ENCODE assay signal across 10 mouse cellular contexts in the genomic region with DNA sequence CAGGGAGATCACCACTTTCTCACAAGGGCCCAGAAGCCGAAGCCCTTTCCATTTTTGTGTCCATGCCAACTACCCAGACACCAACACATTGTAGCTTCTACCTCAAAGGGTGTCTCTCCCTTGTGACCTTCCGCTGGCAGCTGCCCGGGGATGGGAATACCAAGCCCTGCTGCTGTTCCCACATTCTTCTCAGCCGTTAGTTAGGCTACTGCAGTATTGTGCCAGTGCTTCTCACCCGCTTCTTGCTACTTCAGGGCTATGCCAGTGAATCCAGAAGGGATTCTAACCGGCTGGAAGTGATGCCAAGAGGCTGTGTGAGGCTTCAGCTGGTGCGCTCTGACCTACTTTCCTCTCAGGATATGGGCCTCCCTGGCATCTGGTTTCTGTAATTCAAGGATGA.
DNase-seq lines count a peak whose midpoint lies in the region; ATAC-seq lines count a peak whose summit lies in the region.
"Had no signal": no experiment of that assay in that cellular context is flagged by ENCODE, and none has a peak within 500 bp of the region (broad histone marks: within the 10 kb centered on the region; RNA-seq: fewer than 3 reads in every experiment).

No protein-coding gene starts in this region.

- no peak overlapping the region for H3K4me2 ChIP-seq in kidney, embryonic 14.5 days (replicated peaks; ENCODE audit: low read depth, low read length)
- H3K4me2 ChIP-seq: limb, embryonic 12.5 days had no signal

- no peak overlapping the region for H3K9ac ChIP-seq in kidney, embryonic 14.5 days (ENCODE audit: low read depth, low read length)
- H3K9ac ChIP-seq: limb, embryonic 12.5 days had no signal

- H3K9me3 ChIP-seq in kidney, embryonic 14.5 days (ENCODE audit: control insufficient read depth, low read length), result no peaks in the 10 kb centered on the region
- H3K9me3 ChIP-seq: G1E; limb, embryonic 12.5 days had no signal

- no peaks in the 10 kb centered on the region for H3K4me1 ChIP-seq in kidney, embryonic 14.5 days (ENCODE audit: control insufficient read depth, insufficient read depth, low read length)

- H3K27me3 ChIP-seq in kidney, embryonic 14.5 days (ENCODE audit: control insufficient read depth, insufficient read depth, low read length), result no peaks in the 10 kb centered on the region
- H3K27me3 ChIP-seq: limb, embryonic 12.5 days had no signal

- peak; percentile 3 for DNase-seq in heart, adult 8-10 months (ENCODE audit: low spot score)
- no peak for DNase-seq in heart, postnatal 25 days (ENCODE audit: low spot score)
- DNase-seq in cerebellum, adult 11 months, result peak; percentile 54
- peak; percentile 54 for DNase-seq in gastrocnemius, postnatal 14 days
- peak; percentile 63 for DNase-seq in retina, embryonic 14.5 days (ENCODE audit: low spot score)
- no peak for DNase-seq in kidney, adult 9 months
- DNase-seq in thymus, postnatal 14 days, result no peak

- intact Hi-C loops in heart, postnatal 25 days (cut with DNase I), result no loop called here
- intact Hi-C loops in gastrocnemius, postnatal 14 days (cut with DNase I; ENCODE audit: low total_unique reads), result no loop called here

- no peak overlapping the region for H3K4me3 ChIP-seq in kidney, embryonic 14.5 days (ENCODE audit: low read length)
- H3K4me3 ChIP-seq: limb, embryonic 12.5 days had no signal

- WGBS in kidney, embryonic 14.5 days, result 86% methylated on average over 7 of the region's 7 CpGs

- ATAC-seq in kidney, embryonic 14.5 days (ENCODE audit: low FRiP score, low TSS enrichment), result no peak

- H3K36me3 ChIP-seq in kidney, embryonic 14.5 days (ENCODE audit: control insufficient read depth, insufficient read depth, low read length), result no peaks in the 10 kb centered on the region
- H3K36me3 ChIP-seq: G1E had no signal

- H3K27ac ChIP-seq in kidney, embryonic 14.5 days (ENCODE audit: low read depth, low read length), result no peak overlapping the region
- H3K27ac ChIP-seq: limb, embryonic 12.5 days had no signal

Comparison
In these comparisons a context has a peak if more than half of its experiments do, and no peak if none do; other contexts are left out.
1. DNase-seq: peak in heart, adult 8-10 months (single experiment), cerebellum, adult 11 months (single experiment), gastrocnemius, postnatal 14 days (single experiment) and retina, embryonic 14.5 days (single experiment); none in heart, postnatal 25 days (single experiment), kidney, adult 9 months (single experiment) and thymus, postnatal 14 days (single experiment).